Mouse (Mus musculus): Measurements from ENCODE around the gene Fam90a1a.

DNA sequence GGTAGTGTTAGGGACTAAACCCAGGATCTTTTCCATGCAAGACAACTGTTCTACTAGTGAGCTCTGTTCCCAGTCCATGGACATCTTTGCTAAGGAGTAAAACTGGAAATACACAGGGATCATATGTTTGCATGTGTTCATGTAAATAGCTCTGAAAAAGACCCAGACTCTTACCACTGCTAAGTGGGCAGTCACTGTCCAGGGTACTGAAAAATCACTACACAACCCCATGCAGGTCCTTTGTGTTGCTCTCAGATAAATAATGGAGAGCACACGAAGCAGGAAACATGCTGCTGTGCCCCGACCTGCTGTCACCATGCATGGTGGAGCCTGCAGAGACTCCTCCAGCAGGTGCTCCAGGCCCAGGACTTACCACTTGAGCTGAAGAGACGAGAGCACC lies 36.7 kb downstream of the Fam90a1a start:
- TF ChIP-seq CTCF (IDR thresholded peaks at IDR 0.05; ENCODE audit: extremely low read depth, insufficient read depth, insufficient read length, insufficient replicate concordance) (no peak), POLR2A (IDR thresholded peaks at IDR 0.05; ENCODE audit: low read depth, low read length) (no peak)
